Mouse (Mus musculus) left cerebral cortex, adult 18-20 months (tissue): Measurements from ENCODE around the gene Csf1. TPM values are rescaled to one million over a fixed set of nuclear protein-coding genes. Genes with fewer than 3 reads are reported as not detected.

Experiments used
- DNase-seq, 2 experiments: peaks; one replicate each; pipeline ENCODE4 v3.0.0; 2021 to 2022; ENCODE audit warnings: low spot score in 2 of 2, mixed read lengths in 1 of 2
- long read RNA-seq, 2 experiments: library from polyadenylated mRNA; stranded (forward); transcript quantifications; one replicate each; pipeline ENCODE4 v2.0.0; 2021
- total RNA-seq, 2 experiments: library from RNA; stranded (reverse); gene quantifications; 2 replicates each; pipeline ENCODE4 v1.2.3; 2021

The Csf1 gene
- total RNA-seq: 10 to 100 TPM; 15.9 to 17.2 TPM
- long read RNA-seq, experiment 1, full-length matches to known transcripts: 7 of 10 reads
- long read RNA-seq, experiment 1, partial matches to known transcripts: 1 of 10 reads
- long read RNA-seq, experiment 1, other reads (novel, unspliced or antisense): 2 of 10 reads
- long read RNA-seq, experiment 2, full-length matches to known transcripts: 1 of 6 reads
- long read RNA-seq, experiment 2, partial matches to known transcripts: 3 of 6 reads
- long read RNA-seq, experiment 2, other reads (novel, unspliced or antisense): 2 of 6 reads

DNA sequence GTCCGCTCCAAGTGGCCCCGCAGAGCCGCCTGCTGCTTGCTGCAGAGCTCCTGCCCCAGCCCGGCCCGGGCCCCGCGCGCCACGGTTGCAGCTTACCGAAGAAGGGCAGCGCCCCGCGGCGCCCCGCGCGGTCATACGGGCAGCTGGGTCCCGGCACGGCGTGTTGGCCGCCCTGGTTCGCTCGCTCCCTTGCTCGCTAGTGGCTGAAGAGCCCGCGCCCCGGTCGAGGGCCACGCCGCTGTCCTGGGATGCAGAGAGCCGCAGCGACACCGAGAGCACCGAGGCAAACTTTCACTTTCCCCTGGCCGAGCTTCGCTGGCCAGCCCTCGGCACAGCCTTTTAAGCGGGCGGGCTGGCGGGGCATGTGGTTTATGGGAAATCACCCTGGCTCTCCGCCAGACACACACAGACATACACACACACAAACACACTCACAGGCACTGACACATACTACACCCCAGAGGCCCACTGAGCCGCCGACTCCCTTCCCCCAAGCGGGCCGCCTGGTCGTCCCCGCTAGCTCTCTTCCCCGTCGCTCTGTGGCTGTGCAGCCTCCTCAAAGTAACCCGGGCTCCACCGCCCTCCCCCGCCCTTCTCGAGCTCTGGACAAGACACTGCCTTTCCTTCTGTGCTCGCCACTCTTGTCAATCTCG lies at the start of gene Csf1:
TSS of gene Csf1 (minus strand) at position 541 of the 653 bp plus-strand sequence.
- DNase-seq: peak; percentile 56 to 68

DNA sequence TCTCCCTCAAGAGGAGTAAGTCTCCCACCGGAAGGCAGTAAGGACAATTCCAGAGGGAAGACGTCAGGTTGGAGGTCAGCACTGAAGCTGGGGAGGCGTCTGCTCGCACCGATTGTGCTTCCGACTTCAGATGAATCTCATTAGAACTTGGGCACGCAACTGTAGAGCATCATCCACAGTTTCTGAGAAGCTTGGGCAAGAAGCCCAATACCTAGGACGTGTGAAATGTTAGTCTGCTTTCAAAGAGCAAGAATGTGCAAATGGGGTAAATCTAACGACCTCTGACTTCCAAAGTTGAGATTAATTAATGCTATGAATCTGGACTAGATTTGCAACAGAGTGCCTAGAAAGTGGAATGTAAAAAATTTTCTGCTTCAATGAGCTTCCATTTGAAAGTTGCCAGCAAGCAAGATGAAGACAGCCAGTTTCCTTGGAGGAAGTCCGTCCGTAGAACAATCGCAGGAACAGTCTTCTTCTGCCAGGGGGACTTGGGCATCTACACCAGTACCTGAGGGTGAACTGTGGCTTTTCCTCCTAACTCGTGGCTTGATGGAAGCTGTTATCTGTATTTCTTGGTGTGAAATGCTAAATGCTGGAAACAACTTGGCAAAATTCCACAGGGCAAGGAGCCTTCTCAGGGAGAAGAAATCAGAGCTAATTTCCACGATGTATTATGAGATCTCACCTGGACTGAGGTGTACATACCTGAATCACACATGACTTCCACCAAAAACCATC lies 47.9 kb upstream of the Csf1 start:
- DNase-seq: no peak

DNA sequence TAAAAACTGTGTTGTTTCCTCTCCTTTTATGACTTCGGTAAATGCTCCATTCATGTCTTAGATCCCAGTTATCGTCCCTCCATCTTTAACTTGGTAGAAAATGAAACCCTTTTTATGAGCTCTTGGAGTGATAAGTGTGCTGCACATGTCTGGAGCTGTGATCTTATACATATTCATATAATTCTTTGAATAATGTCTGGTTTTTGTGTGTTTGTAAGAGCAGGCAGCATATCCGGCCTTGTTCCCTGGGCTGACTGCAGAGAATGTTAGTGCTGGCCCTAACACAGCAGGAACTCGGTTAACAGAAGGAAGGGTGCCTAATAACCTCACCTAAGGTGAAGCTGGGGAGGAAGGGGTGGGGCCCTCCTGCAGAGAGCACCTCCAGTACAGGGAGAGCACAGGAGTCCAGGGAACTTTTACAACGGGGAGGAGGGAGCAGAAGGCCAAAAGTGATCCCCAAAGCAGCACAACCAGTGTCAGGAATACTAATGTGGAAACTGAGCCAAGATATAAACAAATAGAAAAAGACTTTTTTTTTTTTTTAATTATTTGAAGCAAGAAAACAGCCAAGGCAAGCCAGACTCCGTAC lies 47.2 kb upstream of the Csf1 start:
- DNase-seq: peak in 1 of 2 experiments; percentile 21

DNA sequence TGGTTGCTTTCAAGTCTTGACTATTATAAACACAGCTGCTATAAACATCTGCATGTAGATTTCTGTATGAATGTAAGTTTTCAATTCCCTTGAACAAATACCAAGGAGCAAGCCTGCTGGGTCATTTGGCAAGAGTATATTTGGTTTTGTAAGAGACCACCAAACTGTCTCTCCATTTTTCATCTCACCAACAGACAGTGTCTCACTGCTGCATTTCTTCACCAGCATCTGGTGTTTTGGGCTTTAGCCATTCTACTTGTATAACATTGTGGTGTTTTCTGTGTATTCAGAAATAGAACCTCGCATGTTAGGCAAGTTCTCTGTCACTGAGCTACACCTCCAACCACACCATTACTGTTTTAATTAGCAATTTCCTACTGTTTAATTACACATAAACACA lies 46.6 kb upstream of the Csf1 start:
- no peak for DNase-seq

DNA sequence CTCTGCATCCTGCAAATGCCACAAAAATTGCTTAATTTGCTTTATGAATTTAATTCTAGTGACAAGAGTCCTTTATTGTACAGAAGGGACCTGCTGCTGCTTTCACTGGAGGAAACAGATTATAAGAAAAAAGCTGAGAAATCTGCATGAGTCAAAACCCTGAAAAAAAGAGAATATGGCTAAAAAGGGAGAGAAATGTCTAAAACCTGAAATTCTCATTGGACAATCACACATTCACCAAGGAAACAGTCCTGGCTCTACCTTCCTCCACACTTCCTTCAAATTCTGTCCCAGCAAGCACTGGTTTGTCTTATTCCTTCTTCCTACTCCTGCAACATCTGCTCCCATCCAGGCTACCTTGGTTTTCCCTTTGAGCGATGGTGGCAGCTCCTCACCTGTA lies 44.5 kb upstream of the Csf1 start:
- no peak for DNase-seq

DNA sequence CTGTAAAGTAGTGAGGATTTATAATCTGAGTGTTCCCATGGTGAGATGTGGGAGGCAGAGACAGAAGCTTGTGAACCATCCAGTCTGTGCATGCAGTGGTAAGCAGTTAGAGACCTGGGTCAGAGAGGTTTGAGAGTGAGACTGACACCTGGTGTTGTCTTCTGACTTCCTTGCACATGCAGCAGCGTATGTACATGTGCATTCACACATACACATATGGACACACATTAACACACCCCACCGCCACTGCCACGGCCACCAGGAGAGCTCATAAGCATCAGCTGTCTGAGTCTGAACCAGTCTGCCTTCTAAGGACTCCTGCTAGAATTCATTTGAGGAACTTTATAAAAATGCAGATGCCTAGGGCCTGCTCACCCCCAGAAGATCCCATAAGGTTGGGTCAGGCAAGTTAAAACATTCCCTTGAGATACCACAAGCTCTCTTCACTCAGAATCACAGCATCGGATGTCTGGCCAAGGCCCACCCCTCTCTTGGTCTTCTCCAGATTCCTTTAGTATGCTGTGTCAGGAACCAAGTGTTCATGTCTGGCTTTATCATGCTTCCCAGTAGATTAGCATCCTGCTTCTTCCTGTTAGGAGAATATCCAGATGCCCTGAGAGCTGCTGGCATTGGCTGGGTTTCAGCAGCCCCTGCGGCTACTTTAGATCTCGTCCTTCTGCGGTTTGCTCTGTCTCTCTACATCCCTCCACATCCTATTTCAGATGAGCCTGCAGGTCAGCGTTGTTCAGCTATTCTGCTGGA lies 42.1 kb upstream of the Csf1 start:
- no peak for DNase-seq

DNA sequence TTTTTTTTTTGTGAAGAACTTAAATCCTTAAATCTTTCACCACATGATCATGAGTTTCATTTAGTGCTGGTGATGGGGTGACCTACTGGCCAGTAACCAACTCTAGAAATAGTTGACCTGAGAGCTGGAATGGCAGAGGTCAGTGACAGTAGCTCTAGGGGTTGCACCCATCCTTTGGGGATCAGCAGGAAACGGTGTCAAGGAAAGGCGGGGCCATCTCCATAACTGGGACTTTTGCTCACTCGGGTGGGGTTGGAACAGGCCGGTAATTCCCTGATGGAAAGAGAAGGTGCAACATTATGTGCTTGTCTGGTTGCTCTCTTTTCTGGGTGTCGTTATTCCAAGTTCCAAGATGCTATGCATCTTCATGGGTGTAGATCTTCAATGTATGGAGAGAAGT lies 38.7 kb upstream of the Csf1 start:
- no peak for DNase-seq

DNA sequence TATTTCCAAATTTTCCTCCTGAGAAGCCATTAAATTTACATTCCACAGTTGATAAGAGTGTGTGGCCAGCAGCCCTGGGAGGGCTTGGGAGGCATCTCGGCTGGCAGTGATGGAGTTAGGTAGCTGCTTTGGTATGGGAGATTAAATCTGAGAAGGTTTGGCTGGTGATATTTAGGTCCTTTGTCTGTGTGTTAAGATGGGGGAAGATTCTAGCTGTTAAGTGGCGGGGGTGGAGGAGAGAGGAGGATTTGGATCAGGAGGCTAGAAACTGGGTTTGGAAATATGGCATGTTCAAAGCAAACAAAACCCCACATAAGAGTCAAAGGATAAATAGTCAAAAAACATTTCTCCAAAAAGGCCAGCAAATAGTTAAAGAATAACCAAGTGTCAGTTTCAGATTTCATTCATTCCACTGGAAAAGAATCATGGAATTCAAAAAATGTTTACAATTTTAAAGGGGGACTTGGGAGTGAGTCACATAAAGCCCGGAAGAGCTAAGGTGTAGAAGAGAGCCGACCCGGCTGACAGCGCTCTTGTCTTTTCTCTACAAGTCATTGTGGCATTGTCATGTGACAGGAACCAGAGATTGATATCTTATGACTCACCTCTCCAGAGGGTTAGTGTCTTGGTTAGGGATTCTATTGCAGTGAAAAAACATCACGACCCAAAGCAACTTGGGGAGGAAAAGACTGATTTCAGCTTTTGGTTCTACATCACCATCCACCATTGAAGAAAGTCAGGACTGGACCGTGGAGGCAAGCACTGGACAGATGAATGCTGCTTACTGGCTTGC lies 36.1 kb upstream of the Csf1 start:
- DNase-seq: peak in 1 of 2 experiments; percentile 19

DNA sequence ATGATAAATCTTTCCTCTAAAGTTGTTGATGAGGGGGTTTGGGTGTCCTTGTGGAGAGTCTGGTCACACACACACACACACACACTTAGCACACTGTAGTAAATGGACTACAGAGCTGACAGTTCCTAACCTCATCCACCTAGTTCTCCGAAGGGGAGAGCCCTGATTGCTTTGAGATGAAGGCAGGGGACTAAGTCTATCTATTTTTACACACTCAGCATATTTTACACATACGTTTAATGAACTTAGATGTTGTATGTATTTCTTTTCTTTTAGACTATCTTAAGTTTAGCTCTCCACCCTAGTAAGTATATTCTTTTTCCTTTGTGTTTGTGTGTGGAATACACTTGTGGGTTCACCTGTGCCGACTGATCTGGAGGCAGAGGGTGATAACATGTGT lies 34.6 kb upstream of the Csf1 start:
- no peak for DNase-seq

DNA sequence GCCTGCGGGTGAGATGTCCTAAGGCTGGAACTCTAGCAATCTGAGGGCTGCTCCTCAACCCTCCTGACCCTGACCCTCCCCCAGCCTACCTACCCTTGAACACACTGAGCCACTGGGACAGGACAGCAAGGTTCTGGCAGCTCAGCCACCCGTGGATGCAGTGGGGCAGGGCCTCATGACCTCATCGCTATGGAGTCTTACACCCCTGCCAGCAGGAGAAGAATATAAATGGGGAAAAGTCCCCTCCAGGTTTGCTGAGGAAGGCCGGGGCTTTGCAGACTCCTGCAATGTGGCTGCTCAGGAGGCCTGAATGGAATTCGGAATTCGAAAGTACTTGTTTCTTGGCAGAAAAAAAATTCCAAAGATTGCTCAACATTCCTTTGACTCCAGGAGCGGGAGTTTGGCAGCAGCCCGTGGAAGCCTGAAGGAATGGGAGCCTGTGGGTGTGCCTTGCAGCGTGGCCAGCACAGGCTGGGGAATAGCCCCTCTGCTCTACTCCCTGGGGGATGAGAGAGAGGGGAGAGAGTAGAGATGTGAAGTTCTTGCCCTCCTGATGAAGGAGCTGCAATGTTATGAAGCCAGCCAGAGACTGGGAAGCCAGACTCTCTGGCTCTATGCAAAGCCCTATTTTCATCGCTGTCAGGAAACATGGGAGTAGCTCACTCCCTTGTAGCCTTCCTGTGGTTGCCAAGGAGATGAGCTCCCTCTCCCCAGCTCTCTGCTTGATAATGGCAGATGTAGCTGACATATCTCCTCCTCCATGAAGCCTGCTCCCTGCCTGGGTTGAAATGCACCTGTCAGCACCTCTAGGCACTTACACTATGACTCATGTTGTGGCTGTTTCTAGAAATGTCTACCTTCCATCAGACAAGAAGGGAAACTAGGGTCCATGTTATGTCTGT lies 33.3 kb upstream of the Csf1 start:
- peak; percentile 36 to 68 for DNase-seq

DNA sequence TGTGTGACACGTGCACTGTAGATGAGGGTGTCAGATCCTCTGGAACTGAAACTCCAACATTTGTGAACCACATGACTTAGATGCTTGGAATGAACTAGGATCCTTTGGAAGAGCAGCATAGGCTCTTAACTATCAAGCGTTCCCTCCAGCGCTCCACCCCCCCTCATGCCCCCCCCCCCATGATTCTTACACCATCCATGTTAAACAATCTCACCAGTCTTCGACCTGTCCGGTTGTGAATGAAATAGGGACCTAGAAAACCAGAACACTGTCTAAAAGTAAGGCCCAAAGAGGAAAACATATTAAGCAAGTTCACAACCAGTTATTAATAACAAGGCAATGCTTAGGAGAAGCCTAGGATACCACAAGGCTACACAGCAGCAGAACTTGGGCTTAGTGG lies 32.5 kb upstream of the Csf1 start:
- no peak for DNase-seq

DNA sequence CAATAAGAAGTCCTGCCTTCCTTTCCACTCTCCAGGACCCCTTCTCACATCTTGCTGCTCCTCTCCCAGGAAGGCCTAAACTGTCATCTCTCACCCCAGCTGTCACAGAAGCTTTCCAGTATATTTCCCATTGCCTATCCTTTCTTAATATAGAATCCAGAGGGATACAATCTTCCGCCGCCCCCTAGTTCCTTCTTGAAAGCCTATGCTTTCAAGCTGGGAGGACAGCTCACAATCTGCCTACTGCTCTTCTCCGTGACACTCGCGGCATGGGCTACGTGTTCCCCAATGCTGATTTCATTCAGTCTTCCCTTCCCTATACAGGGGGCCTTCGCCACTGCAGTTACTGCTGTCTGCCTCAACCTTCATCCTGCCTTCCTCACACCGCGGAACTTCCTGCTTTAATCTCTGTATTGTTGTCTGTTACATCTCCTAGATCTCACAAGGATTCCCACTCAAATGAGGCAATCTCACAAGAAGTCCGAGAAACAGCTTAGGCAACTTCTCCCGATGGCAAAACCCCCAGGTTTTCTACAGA lies 30.6 kb upstream of the Csf1 start:
- peak in 1 of 2 experiments; percentile 42 for DNase-seq

DNA sequence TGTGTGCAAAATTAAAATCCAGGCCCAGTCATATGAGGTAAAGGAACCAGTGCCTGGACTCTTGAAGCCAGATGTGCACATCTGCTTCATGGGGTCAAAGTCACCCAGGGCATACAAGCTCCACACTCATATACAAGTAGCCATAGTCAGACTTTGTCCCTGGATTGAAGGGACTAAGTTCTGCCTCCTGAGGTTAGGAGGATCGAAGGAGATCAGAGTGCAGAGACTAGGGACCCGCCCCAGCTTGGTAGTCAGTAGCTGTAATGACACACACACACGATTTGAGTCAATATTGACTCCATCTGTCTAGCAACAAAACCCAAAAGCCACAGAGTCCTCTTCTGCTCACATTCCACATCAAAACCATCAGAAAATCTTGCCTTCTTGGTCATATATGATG lies 30.0 kb upstream of the Csf1 start:
- no peak for DNase-seq

DNA sequence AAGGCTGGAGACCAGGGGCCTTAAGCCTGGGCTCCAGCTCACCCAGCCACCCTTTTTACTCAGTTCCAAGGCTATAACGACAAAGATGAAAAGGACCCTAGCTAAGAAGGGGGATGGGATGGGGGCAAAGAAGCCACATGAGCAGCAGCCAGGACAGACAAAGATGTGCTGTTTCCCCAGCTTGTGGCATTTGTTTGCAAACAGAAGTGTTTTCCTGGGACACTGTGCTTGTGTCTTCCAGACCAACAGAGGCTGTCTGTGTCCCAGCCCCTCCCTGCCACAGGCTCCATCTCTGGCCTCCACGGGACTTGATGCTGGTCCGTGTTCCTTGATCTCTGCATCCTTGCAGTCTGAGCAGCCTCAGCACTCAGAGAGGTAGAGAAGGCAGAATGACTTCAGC lies 28.6 kb upstream of the Csf1 start:
- no peak for DNase-seq

DNA sequence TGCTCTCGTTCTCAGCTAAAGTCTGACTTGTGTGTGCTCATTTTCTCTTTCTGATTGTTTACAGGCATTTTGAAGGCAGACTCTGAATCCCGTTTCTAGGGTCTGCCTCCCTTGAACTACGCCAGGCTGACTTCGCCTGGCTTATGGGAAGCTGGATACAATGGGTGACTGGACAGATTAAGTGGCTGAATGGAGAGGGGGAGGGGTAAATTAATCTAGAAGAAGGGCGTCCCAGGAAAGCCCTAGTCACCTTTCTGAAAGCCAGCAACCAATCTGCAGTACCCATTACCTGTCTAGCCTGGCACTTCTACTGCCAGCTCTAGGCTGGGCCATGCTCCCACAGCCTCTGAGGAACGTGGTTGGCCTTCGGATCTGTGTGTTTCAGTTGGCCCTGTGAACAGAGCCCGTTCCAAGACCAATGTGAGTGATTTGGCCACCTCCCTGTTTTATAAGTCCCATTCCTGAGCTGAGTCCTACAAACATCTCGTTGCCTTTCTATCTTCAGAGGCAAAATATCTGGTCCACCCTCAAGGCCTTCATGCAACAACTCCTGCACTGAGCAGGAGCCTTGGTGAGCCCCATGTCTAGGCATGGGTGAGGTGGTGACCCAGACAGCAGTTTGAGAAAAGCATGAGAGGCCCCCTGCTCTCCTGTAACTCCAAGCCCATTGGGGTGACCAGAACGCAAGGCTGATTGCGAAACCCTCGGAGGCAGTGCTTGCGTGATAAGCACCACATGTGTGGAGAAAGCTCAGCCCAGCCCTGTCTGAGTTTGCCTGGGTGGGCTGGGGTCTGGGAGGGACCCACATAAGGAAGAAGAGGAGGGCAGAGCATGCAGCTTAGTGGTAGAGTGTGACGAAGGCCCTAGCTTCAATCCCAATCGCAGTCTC lies 27.6 kb upstream of the Csf1 start:
- DNase-seq: no peak

DNA sequence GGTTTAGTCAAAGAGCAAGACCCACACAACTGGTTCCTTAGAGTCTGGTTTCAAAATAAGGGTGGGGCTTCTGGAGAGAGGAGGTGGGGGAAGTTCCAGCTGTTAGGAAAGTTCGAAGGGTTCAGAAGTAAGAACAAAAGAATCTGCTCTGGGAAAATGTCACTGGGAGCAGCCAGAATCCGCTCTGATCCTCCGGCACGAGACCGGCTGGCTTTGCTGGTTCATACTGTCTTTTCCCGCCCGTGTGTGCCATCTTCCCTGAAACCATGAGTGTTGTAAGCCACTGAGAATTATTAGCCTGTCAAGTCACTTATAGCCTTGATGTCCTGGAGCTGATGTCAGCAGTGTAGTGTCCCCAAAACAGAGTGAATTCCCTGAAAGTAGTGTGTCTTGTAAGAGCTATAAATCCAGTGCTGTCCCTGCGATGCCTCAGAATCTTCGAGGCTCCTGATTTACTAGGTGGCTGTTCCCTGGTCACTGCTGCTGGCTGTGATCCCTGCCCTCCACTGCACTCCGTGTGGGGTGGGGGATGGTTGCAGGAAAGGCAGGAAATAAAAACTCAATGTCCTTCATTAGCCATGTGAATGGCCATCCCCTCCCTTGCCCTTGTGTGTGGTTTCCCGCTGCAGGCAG lies 26.8 kb upstream of the Csf1 start:
- DNase-seq: no peak

DNA sequence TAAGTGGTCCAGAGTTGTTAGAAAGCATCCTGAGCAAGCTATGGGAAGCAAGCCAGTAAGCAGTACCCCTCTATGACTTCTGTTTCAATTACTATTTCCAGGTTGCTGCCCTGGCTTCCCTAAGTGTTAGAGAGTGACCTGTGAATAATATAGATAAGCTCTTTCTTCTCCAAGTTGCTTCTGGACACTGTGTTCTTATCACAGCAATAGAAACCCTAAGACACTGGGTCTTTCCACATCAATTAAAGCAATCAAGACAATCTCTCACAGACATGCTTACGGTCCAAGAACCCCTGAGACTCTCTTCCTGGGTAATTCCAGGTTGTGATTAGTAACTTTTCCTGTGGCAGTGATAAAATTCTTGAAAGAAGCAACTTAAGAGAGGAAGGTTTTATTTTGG lies 26.1 kb upstream of the Csf1 start:
- DNase-seq: no peak

DNA sequence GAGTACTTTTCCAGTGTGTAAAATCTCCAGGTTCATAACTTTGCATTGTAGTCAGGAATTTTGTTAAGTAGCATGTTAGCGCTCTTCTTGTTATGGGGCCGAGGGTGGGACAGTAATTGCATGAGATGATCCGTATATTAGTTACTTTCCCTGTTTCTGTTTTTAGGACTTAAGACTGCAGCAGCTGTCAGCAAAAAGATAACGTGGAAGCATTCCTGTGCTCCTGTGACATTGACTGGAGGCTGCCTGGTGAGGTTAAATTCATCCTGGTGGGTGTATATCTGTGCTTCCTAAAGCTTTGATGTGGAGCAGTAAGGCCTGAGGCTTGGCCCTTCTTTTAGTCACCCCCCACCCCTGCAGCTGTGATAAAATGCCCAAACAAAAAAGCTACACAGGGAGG lies 25.3 kb upstream of the Csf1 start:
- no peak for DNase-seq
